Mouse (Mus musculus) spleen, adult 2 months (tissue): ENCODE results near the gene Gmfb.

Source experiments
- CTCF ChIP-seq: fragments of 200-500 bp; IDR thresholded peaks from 2 replicates; pipeline ENCODE4 v1.5.1; 2011; ENCODE audit warnings: mild to moderate bottlenecking, inconsistent platforms; ENCODE audit not compliant: insufficient read depth, insufficient read length, insufficient replicate concordance; ENCODE audit errors: extremely low read depth
- POLR2A ChIP-seq: fragments of 200-500 bp; IDR thresholded peaks from 2 replicates; pipeline ENCODE4 v1.6.1; 2011; ENCODE audit warnings: low read depth, low read length, inconsistent platforms

GRCm38 (mm10) chr14:46761186-46761585, 60.9 kb downstream of the Gmfb start:
- TF ChIP-seq CTCF (no peak), POLR2A (no peak)
